Mouse (Mus musculus): ENCODE data around the gene Gnaq. TPM values are rescaled to one million over a fixed set of nuclear protein-coding genes. Genes with fewer than 3 reads are reported as not detected.
"Not testable (repeated sequence)": the region's sequence is repeated elsewhere in the genome, so short reads cannot be mapped to it uniquely, and the experiment has no call there.

Gnaq gene
- polyA plus RNA-seq, 1 experiment from 2014 or later, result 4.6 TPM

DNA sequence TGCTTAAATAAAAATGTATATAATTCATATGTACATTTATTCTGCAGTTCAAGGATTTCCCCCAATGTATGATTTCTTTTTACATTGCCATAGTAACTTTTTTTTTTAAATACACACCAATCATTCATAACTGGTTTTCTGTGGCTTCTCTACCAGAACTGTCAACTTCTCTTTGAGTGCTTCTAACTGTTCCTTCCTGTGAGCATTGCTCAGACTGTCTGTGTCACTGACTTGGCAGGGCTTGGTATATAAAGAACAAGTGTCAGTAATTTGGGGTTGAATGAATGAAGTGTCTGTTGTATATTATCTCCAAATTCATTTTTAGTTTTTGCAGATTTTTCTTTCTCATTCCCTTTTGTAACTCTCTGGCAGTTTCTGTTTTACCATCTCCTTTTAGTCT, 21.8 kb downstream of the Gnaq start:
- Histone ChIP-seq H3K9me3 (replicated peaks; ENCODE audit: control insufficient read depth, low read length) (no peaks in the 10 kb centered on the region), H3K4me2 (ENCODE audit: low read depth, low read length) (no peak overlapping the region), H3K4me1 (ENCODE audit: control insufficient read depth, low read depth, low read length) (no peaks in the 10 kb centered on the region), H3K4me3 (ENCODE audit: low read depth, low read length) (no peak overlapping the region), H3K36me3 (ENCODE audit: control insufficient read depth, insufficient read depth) (no peaks in the 10 kb centered on the region), H3K27ac (ENCODE audit: low read length) (no peak overlapping the region), H3K27me3 (ENCODE audit: control insufficient read depth, insufficient read depth, low read depth, low read length) (no peaks in the 10 kb centered on the region), H3K9ac (ENCODE audit: low read depth, low read length) (no peak overlapping the region)
- no peak for ATAC-seq (ENCODE audit: low read depth)

DNA sequence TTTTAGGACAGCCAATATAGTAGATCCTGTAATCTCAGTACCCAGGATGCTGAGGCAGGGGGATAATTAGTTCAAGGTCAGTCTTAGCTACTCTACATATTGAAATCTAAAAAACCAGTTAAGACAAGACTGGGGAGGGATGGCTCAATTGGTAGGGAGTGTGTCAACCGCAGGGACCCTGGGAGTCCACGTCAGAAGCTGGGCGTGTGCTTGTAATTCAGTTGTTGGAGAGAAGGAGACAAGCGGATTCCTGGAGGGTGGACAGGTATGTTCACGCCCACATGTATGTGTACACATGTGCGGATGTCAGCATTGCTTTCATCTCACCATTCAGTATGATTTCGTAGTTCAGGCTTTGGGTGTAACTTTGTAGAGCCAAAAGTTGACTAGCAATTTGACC, 24.5 kb downstream of the Gnaq start:
- H3K36me3 ChIP-seq (ENCODE audit: control insufficient read depth, insufficient read depth), result no peaks in the 10 kb centered on the region
- H3K4me3 ChIP-seq (ENCODE audit: low read depth, low read length), result no peak overlapping the region
- WGBS (ENCODE audit: insufficient replicate concordance), result 68% methylated on average over 7 of the region's 7 CpGs
- no peak overlapping the region for H3K9ac ChIP-seq (ENCODE audit: low read depth, low read length)
- H3K4me1 ChIP-seq (ENCODE audit: control insufficient read depth, low read depth, low read length), result no peaks in the 10 kb centered on the region; the same call in none of the 2 replicates
- H3K9me3 ChIP-seq (replicated peaks; ENCODE audit: control insufficient read depth, low read length), result no peaks in the 10 kb centered on the region
- no peak overlapping the region for H3K27ac ChIP-seq (ENCODE audit: low read length)
- no peak for ATAC-seq (ENCODE audit: low read depth)
- H3K4me2 ChIP-seq (ENCODE audit: low read depth, low read length), result no peak overlapping the region
- no peaks in the 10 kb centered on the region for H3K27me3 ChIP-seq (ENCODE audit: control insufficient read depth, insufficient read depth, low read depth, low read length)

DNA sequence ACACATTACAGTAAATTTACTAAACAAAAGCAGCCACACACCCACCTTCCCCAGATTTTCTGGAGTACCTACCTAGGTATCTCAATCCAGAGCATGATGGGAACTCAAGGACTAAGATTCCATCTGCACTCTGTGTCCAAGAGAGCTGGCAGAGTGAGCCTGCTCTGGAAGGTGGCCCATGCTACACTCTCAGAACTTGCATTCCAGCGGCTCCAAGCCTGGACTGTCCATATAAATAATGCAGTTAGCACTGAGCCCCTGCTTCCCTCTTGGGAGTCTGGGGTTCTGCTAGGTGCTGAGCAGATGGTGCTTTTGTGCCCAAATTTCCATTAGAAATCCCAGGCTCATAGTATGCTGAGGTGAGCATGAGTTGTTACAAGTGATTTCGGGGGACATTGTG, 28.1 kb downstream of the Gnaq start:
- no peak overlapping the region for H3K4me3 ChIP-seq (ENCODE audit: low read depth, low read length)
- no peak overlapping the region for H3K9ac ChIP-seq (ENCODE audit: low read depth, low read length)
- H3K4me2 ChIP-seq (ENCODE audit: low read depth, low read length), result no peak overlapping the region
- no peaks in the 10 kb centered on the region for H3K36me3 ChIP-seq (ENCODE audit: control insufficient read depth, insufficient read depth)
- H3K9me3 ChIP-seq (replicated peaks; ENCODE audit: control insufficient read depth, low read length), result no peaks in the 10 kb centered on the region
- H3K27ac ChIP-seq (ENCODE audit: low read length), result no peak overlapping the region
- 68% methylated on average over 2 of the region's 2 CpGs for WGBS (ENCODE audit: insufficient replicate concordance)
- H3K27me3 ChIP-seq (ENCODE audit: control insufficient read depth, insufficient read depth, low read depth, low read length), result no peaks in the 10 kb centered on the region
- no peaks in the 10 kb centered on the region; the same call in none of the 2 replicates for H3K4me1 ChIP-seq (ENCODE audit: control insufficient read depth, low read depth, low read length)
- ATAC-seq (ENCODE audit: low read depth), result no peak

DNA sequence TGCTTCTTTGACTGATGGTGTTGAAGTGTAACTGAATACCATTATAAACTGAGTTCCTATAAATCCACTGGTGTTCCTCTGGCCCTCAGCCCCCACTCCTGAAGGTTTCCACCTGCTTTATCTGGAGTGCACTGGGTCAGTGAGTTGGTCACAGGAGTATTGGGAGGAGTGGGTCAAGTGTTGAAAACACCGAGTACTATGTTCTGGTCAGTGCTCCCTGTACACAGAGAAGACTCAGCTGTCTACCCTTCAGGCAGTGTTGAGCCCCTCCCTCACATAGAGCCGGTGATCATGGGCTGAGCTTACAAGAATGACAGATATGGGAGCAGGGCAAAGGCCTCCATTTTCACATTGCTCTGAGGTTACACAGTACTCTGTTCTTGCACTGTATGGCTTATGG, 28.6 kb downstream of the Gnaq start:
- 45% methylated on average over 2 of the region's 2 CpGs for WGBS (ENCODE audit: insufficient replicate concordance)
- no peaks in the 10 kb centered on the region for H3K9me3 ChIP-seq (replicated peaks; ENCODE audit: control insufficient read depth, low read length)
- no peak overlapping the region for H3K4me2 ChIP-seq (ENCODE audit: low read depth, low read length)
- no peak overlapping the region for H3K4me3 ChIP-seq (ENCODE audit: low read depth, low read length)
- H3K27me3 ChIP-seq (ENCODE audit: control insufficient read depth, insufficient read depth, low read depth, low read length), result no peaks in the 10 kb centered on the region
- H3K9ac ChIP-seq (ENCODE audit: low read depth, low read length), result no peak overlapping the region
- H3K27ac ChIP-seq (ENCODE audit: low read length), result no peak overlapping the region
- no peak for ATAC-seq (ENCODE audit: low read depth)
- no peaks in the 10 kb centered on the region; the same call in none of the 2 replicates for H3K4me1 ChIP-seq (ENCODE audit: control insufficient read depth, low read depth, low read length)
- no peaks in the 10 kb centered on the region for H3K36me3 ChIP-seq (ENCODE audit: control insufficient read depth, insufficient read depth)

DNA sequence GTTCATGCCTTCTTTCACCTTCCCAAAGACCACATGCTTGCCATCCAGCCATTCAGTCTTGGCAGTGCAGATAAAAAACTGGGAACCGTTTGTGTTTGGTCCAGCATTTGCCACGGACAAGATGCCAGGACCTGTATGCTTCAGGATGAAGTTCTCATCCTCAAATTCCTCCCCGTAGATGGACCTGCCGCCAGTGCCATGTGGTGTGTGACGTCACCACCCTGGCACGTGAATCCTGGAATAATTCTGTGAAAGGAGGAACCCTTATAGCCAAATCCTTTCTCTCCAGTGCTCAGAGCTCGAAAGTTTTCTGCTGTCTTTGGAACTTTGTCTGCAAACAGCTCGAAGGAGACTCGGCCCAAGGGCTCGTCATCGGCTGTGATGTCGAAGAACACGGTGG, 31.8 kb downstream of the Gnaq start:
- H3K9me3 ChIP-seq (replicated peaks; ENCODE audit: control insufficient read depth, low read length); H3K4me1 ChIP-seq (ENCODE audit: control insufficient read depth, low read depth, low read length); H3K4me3 ChIP-seq (ENCODE audit: low read depth, low read length); H3K4me2 ChIP-seq (ENCODE audit: low read depth, low read length); H3K27me3 ChIP-seq (ENCODE audit: control insufficient read depth, insufficient read depth, low read depth, low read length); ATAC-seq (ENCODE audit: low read depth); H3K36me3 ChIP-seq (ENCODE audit: control insufficient read depth, insufficient read depth); H3K27ac ChIP-seq (ENCODE audit: low read length); H3K9ac ChIP-seq (ENCODE audit: low read depth, low read length): not testable (repeated sequence)
- 66% methylated on average over 13 of the region's 13 CpGs for WGBS (ENCODE audit: insufficient replicate concordance)

DNA sequence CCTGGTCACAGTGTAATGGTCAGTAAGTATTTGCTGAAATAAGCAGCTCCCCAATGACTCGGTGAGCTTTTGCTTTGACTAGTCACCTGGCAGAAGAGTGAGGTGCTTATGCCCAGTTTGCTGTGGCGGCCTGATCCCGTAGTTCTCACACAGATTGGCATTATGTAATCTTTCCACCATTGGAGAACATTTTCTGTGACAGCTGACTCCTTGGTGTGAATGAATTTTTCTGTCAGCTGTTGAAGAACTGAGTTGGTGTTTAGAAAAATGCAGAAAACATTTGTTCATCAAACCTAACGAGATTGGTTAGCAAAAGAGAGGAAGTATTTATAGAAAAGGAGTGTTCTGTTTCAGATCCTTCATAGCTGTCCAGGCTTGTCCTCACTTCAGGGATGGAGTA, 34.6 kb downstream of the Gnaq start:
- H3K4me3 ChIP-seq (ENCODE audit: low read depth, low read length), result no peak overlapping the region
- WGBS (ENCODE audit: insufficient replicate concordance), result 64% methylated on average over 4 of the region's 4 CpGs

DNA sequence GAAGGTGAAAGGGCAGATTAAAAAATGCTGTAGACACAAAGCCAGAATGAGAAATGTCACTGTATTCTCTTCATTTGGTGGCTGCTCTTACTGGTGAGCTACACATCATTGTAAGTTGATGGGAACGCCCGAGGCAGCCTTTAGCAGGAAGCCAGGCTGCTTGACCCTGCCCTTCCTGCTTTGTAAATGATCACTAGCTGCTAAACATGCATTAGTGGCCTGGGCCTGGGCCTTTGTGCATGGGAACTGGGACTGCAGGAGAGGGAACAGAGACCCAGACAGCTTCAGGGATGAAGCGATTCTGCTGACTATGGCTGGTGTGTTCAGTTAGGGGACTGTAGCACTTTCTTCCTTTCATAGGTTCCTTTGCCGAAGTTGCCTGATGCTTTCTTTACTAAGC, 35.6 kb downstream of the Gnaq start:
- ATAC-seq (ENCODE audit: low read depth), result no peak
- Histone ChIP-seq H3K9ac (ENCODE audit: low read depth, low read length) (no peak overlapping the region), H3K9me3 (replicated peaks; ENCODE audit: control insufficient read depth, low read length) (no peaks in the 10 kb centered on the region), H3K27ac (ENCODE audit: low read length) (peak overlapping the region; percentile 10), H3K36me3 (ENCODE audit: control insufficient read depth, insufficient read depth) (no peaks in the 10 kb centered on the region), H3K4me2 (ENCODE audit: low read depth, low read length) (no peak overlapping the region), H3K27me3 (ENCODE audit: control insufficient read depth, insufficient read depth, low read depth, low read length) (no peaks in the 10 kb centered on the region), H3K4me1 (ENCODE audit: control insufficient read depth, low read depth, low read length) (peaks cover 3% of the 10 kb centered on the region), H3K4me3 (ENCODE audit: low read depth, low read length) (no peak overlapping the region)
- WGBS (ENCODE audit: insufficient replicate concordance), result 46% methylated on average over 4 of the region's 4 CpGs

More for the DNA sequence above, 34.6 kb downstream of the Gnaq start:
- no peaks in the 10 kb centered on the region for H3K9me3 ChIP-seq (replicated peaks; ENCODE audit: control insufficient read depth, low read length)
- no peaks in the 10 kb centered on the region for H3K36me3 ChIP-seq (ENCODE audit: control insufficient read depth, insufficient read depth)
- H3K27me3 ChIP-seq (ENCODE audit: control insufficient read depth, insufficient read depth, low read depth, low read length), result no peaks in the 10 kb centered on the region
- no peak overlapping the region for H3K9ac ChIP-seq (ENCODE audit: low read depth, low read length)
- no peak overlapping the region for H3K27ac ChIP-seq (ENCODE audit: low read length)
- peaks cover 3% of the 10 kb centered on the region for H3K4me1 ChIP-seq (ENCODE audit: control insufficient read depth, low read depth, low read length)
- no peak for ATAC-seq (ENCODE audit: low read depth)
- H3K4me2 ChIP-seq (ENCODE audit: low read depth, low read length), result no peak overlapping the region

DNA sequence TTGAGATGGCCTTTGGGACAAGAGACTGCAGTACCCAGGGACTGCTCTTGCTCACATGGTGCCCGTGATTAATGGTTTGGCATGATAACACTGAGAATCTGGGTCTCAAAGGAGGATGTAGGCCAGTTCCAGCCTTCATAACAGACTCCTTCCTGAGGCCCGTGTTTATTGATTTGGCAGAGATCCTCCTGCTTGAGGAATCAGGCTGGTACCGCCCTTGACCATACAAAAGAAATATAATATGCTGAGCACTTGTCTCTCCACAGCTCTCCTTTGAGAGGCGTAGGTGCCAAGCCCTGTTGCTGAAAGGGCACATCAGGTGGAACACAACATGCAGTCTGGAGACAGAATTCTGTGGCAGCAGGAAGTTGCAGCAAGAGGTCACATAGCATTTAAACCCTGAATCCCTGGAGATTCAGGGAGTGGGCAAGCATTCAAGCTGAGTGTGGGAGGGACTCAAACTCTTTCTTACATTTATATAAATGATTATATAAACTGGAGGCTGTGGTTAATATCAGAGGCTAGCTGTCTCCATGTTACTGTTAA, 36.1 kb downstream of the Gnaq start:
- no peak for ATAC-seq (ENCODE audit: low read depth)
- peaks cover 3% of the 10 kb centered on the region for H3K4me1 ChIP-seq (ENCODE audit: control insufficient read depth, low read depth, low read length)
- WGBS (ENCODE audit: insufficient replicate concordance), result 30% methylated on average over 4 of the region's 4 CpGs
- no peak overlapping the region for H3K9ac ChIP-seq (ENCODE audit: low read depth, low read length)
- H3K9me3 ChIP-seq (replicated peaks; ENCODE audit: control insufficient read depth, low read length), result no peaks in the 10 kb centered on the region
- H3K4me3 ChIP-seq (ENCODE audit: low read depth, low read length), result no peak overlapping the region
- H3K27ac ChIP-seq (ENCODE audit: low read length), result peak overlapping the region; percentile 10
- no peaks in the 10 kb centered on the region for H3K36me3 ChIP-seq (ENCODE audit: control insufficient read depth, insufficient read depth)
- H3K4me2 ChIP-seq (ENCODE audit: low read depth, low read length), result no peak overlapping the region
- H3K27me3 ChIP-seq (ENCODE audit: control insufficient read depth, insufficient read depth, low read depth, low read length), result no peaks in the 10 kb centered on the region

DNA sequence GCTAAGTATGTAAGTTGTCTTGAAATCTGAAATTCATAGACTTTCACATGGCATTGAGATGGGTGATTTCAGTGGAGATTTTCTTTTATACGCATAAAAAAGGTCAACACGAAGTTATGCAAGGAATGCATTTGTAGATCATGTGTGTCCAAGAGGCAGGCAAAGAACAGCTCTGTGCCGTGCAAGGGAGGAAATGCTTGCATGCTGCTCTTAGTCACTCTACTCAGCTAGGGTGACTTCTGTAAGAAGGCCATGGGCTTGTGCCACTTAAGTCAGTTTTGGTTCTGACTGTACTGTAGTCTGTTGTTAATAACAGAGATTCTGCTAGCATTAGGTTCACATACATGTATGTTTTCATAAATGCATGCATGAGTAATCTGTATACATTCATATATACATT, 38.1 kb downstream of the Gnaq start:
- Histone ChIP-seq H3K27ac (ENCODE audit: low read length) (no peak overlapping the region), H3K4me2 (ENCODE audit: low read depth, low read length) (no peak overlapping the region), H3K9me3 (replicated peaks; ENCODE audit: control insufficient read depth, low read length) (no peaks in the 10 kb centered on the region), H3K9ac (ENCODE audit: low read depth, low read length) (no peak overlapping the region), H3K4me1 (ENCODE audit: control insufficient read depth, low read depth, low read length) (peaks cover 3% of the 10 kb centered on the region), H3K4me3 (ENCODE audit: low read depth, low read length) (no peak overlapping the region), H3K27me3 (ENCODE audit: control insufficient read depth, insufficient read depth, low read depth, low read length) (no peaks in the 10 kb centered on the region), H3K36me3 (ENCODE audit: control insufficient read depth, insufficient read depth) (no peaks in the 10 kb centered on the region)
- WGBS (ENCODE audit: insufficient replicate concordance), result 51% methylated on average over 3 of the region's 3 CpGs
- ATAC-seq (ENCODE audit: low read depth), result no peak
